Mouse (Mus musculus): Measurements from ENCODE around the gene Sp110. TPM values are rescaled to one million over a fixed set of nuclear protein-coding genes. Genes with fewer than 3 reads are reported as not detected.
"Not testable (repeated sequence)": the region's sequence is repeated elsewhere in the genome, so short reads cannot be mapped to it uniquely, and the experiment has no call there.

Sp110 gene
- polyA plus RNA-seq, 1 experiment from 2014 or later: 0.77 TPM

DNA sequence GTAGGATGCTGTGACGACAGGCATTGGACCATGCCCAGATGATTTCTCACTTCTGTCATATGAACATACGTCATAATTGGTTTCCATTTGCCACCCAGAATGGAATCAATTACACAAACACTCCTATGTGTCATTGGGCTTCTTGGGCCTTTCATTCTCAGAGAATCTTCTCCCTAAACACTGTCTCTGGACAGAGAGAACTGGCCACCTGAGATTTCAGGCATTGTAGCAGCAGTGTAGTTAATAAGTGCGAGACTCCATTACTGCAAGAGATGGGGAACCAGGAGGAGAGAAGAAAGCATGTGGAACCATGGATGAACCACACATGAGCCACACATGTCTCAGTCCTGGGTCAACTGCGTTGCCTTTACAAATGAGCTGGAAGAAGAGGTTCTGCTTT, 9.7 kb upstream of the Sp110 start:
- ATAC-seq (replicated peaks; ENCODE audit: insufficient number of reproducible peaks, low FRiP score, low TSS enrichment, low read depth); H3K27ac ChIP-seq (replicated peaks; ENCODE audit: low read depth, low read length); H3K9ac ChIP-seq (replicated peaks; ENCODE audit: low read length); H3K4me3 ChIP-seq (ENCODE audit: low read depth, low read length); H3K4me2 ChIP-seq (ENCODE audit: low read depth, low read length); DNase-seq (ENCODE audit: low spot score); H3K27me3 ChIP-seq (ENCODE audit: control insufficient read depth, insufficient read depth, low read length); H3K36me3 ChIP-seq (replicated peaks; ENCODE audit: control insufficient read depth, insufficient read depth, low read depth, low read length); H3K9me3 ChIP-seq (replicated peaks; ENCODE audit: control insufficient read depth, low read length); H3K4me1 ChIP-seq (ENCODE audit: control insufficient read depth, insufficient read depth, low read length): not testable (repeated sequence)
- 73% methylated on average over 3 of the region's 4 CpGs for WGBS

DNA sequence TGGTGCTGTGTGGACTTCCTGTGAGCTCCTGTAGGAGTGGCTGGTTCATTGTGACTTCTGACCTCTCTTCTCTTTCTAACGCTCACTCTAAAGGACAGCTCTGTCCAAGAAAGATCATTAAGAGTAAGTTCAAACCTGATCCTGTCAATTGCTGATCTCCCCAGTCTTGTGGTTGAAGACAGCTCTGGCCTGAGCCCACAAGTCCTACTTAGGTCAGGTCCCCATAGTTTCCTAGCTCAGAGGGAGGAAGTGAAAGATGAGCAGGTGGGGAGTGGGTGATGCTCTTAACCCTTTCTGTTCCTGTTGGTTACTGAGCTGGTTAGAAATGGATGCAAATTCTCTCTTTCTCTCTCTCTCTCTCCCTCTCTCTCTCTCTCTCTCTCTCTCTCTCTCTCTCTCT, 5.7 kb upstream of the Sp110 start:
- not testable (repeated sequence) for H3K4me2 ChIP-seq (ENCODE audit: low read depth, low read length); H3K36me3 ChIP-seq (replicated peaks; ENCODE audit: control insufficient read depth, insufficient read depth, low read depth, low read length); H3K4me3 ChIP-seq (ENCODE audit: low read depth, low read length); H3K27ac ChIP-seq (replicated peaks; ENCODE audit: low read depth, low read length); H3K27me3 ChIP-seq (ENCODE audit: control insufficient read depth, insufficient read depth, low read length); H3K9ac ChIP-seq (replicated peaks; ENCODE audit: low read length); DNase-seq (ENCODE audit: low spot score); ATAC-seq (replicated peaks; ENCODE audit: insufficient number of reproducible peaks, low FRiP score, low TSS enrichment, low read depth); H3K4me1 ChIP-seq (ENCODE audit: control insufficient read depth, insufficient read depth, low read length); H3K9me3 ChIP-seq (replicated peaks; ENCODE audit: control insufficient read depth, low read length)
- no CpG with 5 or more reads among the region's 1 CpGs for WGBS

DNA sequence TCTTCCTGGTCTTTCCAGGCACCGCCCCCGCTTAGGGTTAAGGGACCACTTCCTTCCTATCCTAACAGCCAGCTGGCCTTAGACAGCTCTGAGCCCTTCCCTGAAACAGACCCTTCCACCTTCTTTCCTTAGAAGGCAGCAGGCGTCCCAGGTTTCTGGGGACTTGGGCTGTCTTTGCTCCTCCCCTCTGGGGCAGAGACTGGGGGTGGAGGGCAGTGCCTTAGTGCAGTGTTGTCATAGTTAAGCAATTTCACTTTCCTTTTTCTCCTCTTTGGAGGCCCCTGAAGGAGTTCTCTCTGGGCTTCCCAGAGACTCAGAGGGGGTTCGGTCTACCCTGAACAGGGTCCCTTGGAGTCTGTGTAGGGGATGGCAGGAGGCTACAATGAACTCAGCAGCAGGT, 2.2 kb upstream of the Sp110 start:
- not testable (repeated sequence) for H3K4me1 ChIP-seq (ENCODE audit: control insufficient read depth, insufficient read depth, low read length); H3K27ac ChIP-seq (replicated peaks; ENCODE audit: low read depth, low read length); ATAC-seq (replicated peaks; ENCODE audit: insufficient number of reproducible peaks, low FRiP score, low TSS enrichment, low read depth); H3K4me2 ChIP-seq (ENCODE audit: low read depth, low read length); DNase-seq (ENCODE audit: low spot score); H3K9ac ChIP-seq (replicated peaks; ENCODE audit: low read length); H3K9me3 ChIP-seq (replicated peaks; ENCODE audit: control insufficient read depth, low read length); H3K36me3 ChIP-seq (replicated peaks; ENCODE audit: control insufficient read depth, insufficient read depth, low read depth, low read length); H3K27me3 ChIP-seq (ENCODE audit: control insufficient read depth, insufficient read depth, low read length); H3K4me3 ChIP-seq (ENCODE audit: low read depth, low read length)
- 59% methylated on average over 4 of the region's 4 CpGs for WGBS

GRCm38 (mm10) chr1:85600078-85600477, 1.5 kb upstream of the Sp110 start, which contains the start of gene Sp140:
TSS of gene Sp140 (plus strand) at chr1:85600378.
- not testable (repeated sequence) for H3K36me3 ChIP-seq (replicated peaks; ENCODE audit: control insufficient read depth, insufficient read depth, low read depth, low read length); H3K27ac ChIP-seq (replicated peaks; ENCODE audit: low read depth, low read length); DNase-seq (ENCODE audit: low spot score); H3K4me1 ChIP-seq (ENCODE audit: control insufficient read depth, insufficient read depth, low read length); H3K4me2 ChIP-seq (ENCODE audit: low read depth, low read length); H3K9me3 ChIP-seq (replicated peaks; ENCODE audit: control insufficient read depth, low read length); H3K4me3 ChIP-seq (ENCODE audit: low read depth, low read length); H3K9ac ChIP-seq (replicated peaks; ENCODE audit: low read length); ATAC-seq (replicated peaks; ENCODE audit: insufficient number of reproducible peaks, low FRiP score, low TSS enrichment, low read depth); H3K27me3 ChIP-seq (ENCODE audit: control insufficient read depth, insufficient read depth, low read length)
- WGBS: no CpG with 5 or more reads among the region's 5 CpGs

- WGBS: 82% methylated on average over 8 of the region's 8 CpGs
- not testable (repeated sequence) for H3K27me3 ChIP-seq (ENCODE audit: control insufficient read depth, insufficient read depth, low read length); ATAC-seq (replicated peaks; ENCODE audit: insufficient number of reproducible peaks, low FRiP score, low TSS enrichment, low read depth); H3K4me3 ChIP-seq (ENCODE audit: low read depth, low read length); H3K4me1 ChIP-seq (ENCODE audit: control insufficient read depth, insufficient read depth, low read length); DNase-seq (ENCODE audit: low spot score); H3K36me3 ChIP-seq (replicated peaks; ENCODE audit: control insufficient read depth, insufficient read depth, low read depth, low read length); H3K9ac ChIP-seq (replicated peaks; ENCODE audit: low read length); H3K4me2 ChIP-seq (ENCODE audit: low read depth, low read length); H3K27ac ChIP-seq (replicated peaks; ENCODE audit: low read depth, low read length); H3K9me3 ChIP-seq (replicated peaks; ENCODE audit: control insufficient read depth, low read length)
Observed at GRCm38 (mm10) chr1:85592526-85592925, 6.1 kb downstream of the Sp110 start.

DNA sequence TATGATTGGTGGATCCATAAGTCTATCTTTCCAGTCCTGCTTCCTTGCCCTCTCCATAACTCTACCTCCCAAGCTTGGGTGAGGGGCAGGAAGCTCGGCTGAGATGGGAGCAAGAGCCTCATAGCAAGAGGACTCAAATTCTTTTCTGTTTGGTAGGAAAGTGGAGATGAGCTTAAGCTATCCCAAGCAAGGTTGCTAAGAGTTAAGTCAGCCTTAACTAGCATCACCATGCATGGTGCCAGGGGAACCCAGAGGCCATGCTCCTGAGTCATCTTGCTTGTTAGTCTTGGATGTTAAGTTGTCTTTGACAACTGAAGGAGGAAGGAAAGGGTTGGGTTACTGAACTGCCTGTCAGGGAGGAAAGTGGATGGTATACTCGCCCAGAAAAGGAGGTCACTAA, 9.9 kb downstream of the Sp110 start:
- H3K4me3 ChIP-seq (ENCODE audit: low read depth, low read length); H3K36me3 ChIP-seq (replicated peaks; ENCODE audit: control insufficient read depth, insufficient read depth, low read depth, low read length); H3K4me2 ChIP-seq (ENCODE audit: low read depth, low read length); H3K27me3 ChIP-seq (ENCODE audit: control insufficient read depth, insufficient read depth, low read length); ATAC-seq (replicated peaks; ENCODE audit: insufficient number of reproducible peaks, low FRiP score, low TSS enrichment, low read depth); H3K27ac ChIP-seq (replicated peaks; ENCODE audit: low read depth, low read length); H3K9me3 ChIP-seq (replicated peaks; ENCODE audit: control insufficient read depth, low read length); DNase-seq (ENCODE audit: low spot score); H3K4me1 ChIP-seq (ENCODE audit: control insufficient read depth, insufficient read depth, low read length); H3K9ac ChIP-seq (replicated peaks; ENCODE audit: low read length): not testable (repeated sequence)
- 87% methylated on average over 1 of the region's 2 CpGs for whole genome bisulfite sequencing

DNA sequence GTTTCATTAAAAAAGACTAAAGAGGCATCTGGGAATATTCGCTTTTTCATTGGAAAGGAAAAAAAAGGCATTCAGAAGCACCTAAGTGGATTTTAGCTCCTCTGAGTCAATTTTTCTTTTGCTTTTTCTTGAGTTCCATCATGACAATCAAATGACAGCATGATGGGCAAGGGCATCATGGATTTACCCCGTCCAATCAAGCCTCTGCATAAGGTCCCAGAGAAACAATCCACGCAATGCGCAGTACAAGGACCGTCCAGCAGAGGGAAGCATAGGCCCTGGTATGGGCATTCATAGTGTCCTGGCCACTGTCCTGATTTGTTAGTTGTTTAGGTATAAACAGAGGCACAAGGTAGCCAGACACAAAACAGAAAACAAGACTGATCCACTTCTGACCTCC, 17.1 kb downstream of the Sp110 start:
- H3K4me1 ChIP-seq (ENCODE audit: control insufficient read depth, insufficient read depth, low read length); H3K4me2 ChIP-seq (ENCODE audit: low read depth, low read length); H3K36me3 ChIP-seq (replicated peaks; ENCODE audit: control insufficient read depth, insufficient read depth, low read depth, low read length); DNase-seq (ENCODE audit: low spot score); H3K4me3 ChIP-seq (ENCODE audit: low read depth, low read length); ATAC-seq (replicated peaks; ENCODE audit: insufficient number of reproducible peaks, low FRiP score, low TSS enrichment, low read depth); H3K27me3 ChIP-seq (ENCODE audit: control insufficient read depth, insufficient read depth, low read length); H3K9me3 ChIP-seq (replicated peaks; ENCODE audit: control insufficient read depth, low read length); H3K27ac ChIP-seq (replicated peaks; ENCODE audit: low read depth, low read length); H3K9ac ChIP-seq (replicated peaks; ENCODE audit: low read length): not testable (repeated sequence)
- whole genome bisulfite sequencing: 24% methylated on average over 5 of the region's 5 CpGs

- not testable (repeated sequence) for H3K27ac ChIP-seq (replicated peaks; ENCODE audit: low read depth, low read length); H3K4me3 ChIP-seq (ENCODE audit: low read depth, low read length); H3K27me3 ChIP-seq (ENCODE audit: control insufficient read depth, insufficient read depth, low read length); H3K4me2 ChIP-seq (ENCODE audit: low read depth, low read length); H3K9ac ChIP-seq (replicated peaks; ENCODE audit: low read length); H3K4me1 ChIP-seq (ENCODE audit: control insufficient read depth, insufficient read depth, low read length); H3K36me3 ChIP-seq (replicated peaks; ENCODE audit: control insufficient read depth, insufficient read depth, low read depth, low read length); H3K9me3 ChIP-seq (replicated peaks; ENCODE audit: control insufficient read depth, low read length); DNase-seq (ENCODE audit: low spot score)
- WGBS: 78% methylated on average over 3 of the region's 3 CpGs
- 0 out of 2 replicates have a peak, but pooled peaks have one; percentile 29 for ATAC-seq (replicated peaks; ENCODE audit: insufficient number of reproducible peaks, low FRiP score, low TSS enrichment, low read depth)
Observed at GRCm38 (mm10) chr1:85580578-85580977, 18.0 kb downstream of the Sp110 start.
